Mouse (Mus musculus) heart, postnatal 0 days (tissue): ENCODE measurements around the gene Dusp7.

ENCODE experiments used
- CTCF ChIP-seq: IDR thresholded peaks from 2 replicates; pipeline ENCODE4 v1.5.1; 2016; ENCODE audit warnings: antibody characterized with exemption, control low read depth, low read depth
- EP300 ChIP-seq: IDR thresholded peaks from 2 replicates; pipeline ENCODE4 v1.6.1; 2016; ENCODE audit warnings: antibody characterized with exemption, low read depth

DNA sequence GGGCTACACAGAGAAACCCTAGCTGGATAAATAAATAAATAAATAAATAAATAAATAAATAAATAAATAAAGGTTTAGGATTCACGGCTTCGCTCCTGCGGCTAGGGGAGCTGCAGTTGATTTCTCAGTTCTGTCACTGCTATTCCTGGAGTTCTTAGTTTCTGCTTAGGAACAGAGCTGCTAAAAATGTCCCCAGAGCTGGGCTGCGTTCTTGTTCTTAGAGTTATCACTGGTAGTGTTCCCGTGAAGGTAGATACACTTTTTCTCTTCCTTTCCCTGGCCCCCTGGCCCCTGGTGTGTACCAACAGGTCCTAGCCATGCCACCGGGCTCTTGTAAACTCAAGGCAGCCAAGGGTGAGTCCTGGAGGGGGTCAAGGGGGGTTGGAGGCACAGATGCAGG lies 48.4 kb downstream of the Dusp7 start:
- TF ChIP-seq CTCF (no peak), EP300 (no peak)
